Mouse (Mus musculus): ENCODE measurements around the gene Lrtm2. TPM values are rescaled to one million over a fixed set of nuclear protein-coding genes. Genes with fewer than 3 reads are reported as not detected.

The Lrtm2 gene
- polyA plus RNA-seq, 1 experiment from 2014 or later: 15.0 TPM

Other genes starting within 250 kb of the Lrtm2 start
- 11.0 and 11.3 TPM in 2 replicates for gene Dcp1b, start 155.5 kb downstream of the Lrtm2 start, polyA plus RNA-seq (2015; fragmentation: Nextera tagmentation; extraction: Ambion mirVana)
- gene Cacna1c, start 134.3 kb downstream of the Lrtm2 start, polyA plus RNA-seq (2015; fragmentation: Nextera tagmentation; extraction: Ambion mirVana): 7.1 and 7.4 TPM in 2 replicates
- gene Cacna2d4, start 94.2 kb downstream of the Lrtm2 start, polyA plus RNA-seq (2015; fragmentation: Nextera tagmentation; extraction: Ambion mirVana): 0.40 and 1.2 TPM in 2 replicates
- gene Adipor2, start 86.9 kb upstream of the Lrtm2 start, polyA plus RNA-seq (2015; fragmentation: Nextera tagmentation; extraction: Ambion mirVana): 35.3 and 42.0 TPM in 2 replicates
- gene Fbxl14, start 148.9 kb upstream of the Lrtm2 start, polyA plus RNA-seq (2015; fragmentation: Nextera tagmentation; extraction: Ambion mirVana): 2.1 and 4.1 TPM in 2 replicates
- gene Wnt5b, start 213.6 kb upstream of the Lrtm2 start, polyA plus RNA-seq (2015; fragmentation: Nextera tagmentation; extraction: Ambion mirVana): 3.6 and 5.2 TPM in 2 replicates